Mouse (Mus musculus) left cerebral cortex, postnatal 25 days (tissue): ENCODE data around the gene Pabpn1. TPM values are rescaled to one million over a fixed set of nuclear protein-coding genes. Genes with fewer than 3 reads are reported as not detected.
A peak's percentile ranks its signal among the peaks of the same experiment; 100 is the strongest.

Source experiments
- DNase-seq, 2 experiments: peaks; one replicate each; pipeline ENCODE4 v3.0.0; 2022; ENCODE audit warnings: low spot score in 2 of 2, mixed read lengths in 1 of 2
- intact Hi-C: fragments of 180-260 bp; cut with DNase I; formaldehyde crosslinking; loops from one replicate; pipeline ENCODE4 v1.15.1; 2025
- total RNA-seq, 2 experiments: library from RNA; stranded (reverse); gene quantifications; 2 replicates each; pipeline ENCODE4 v1.2.3; 2021

Gene Pabpn1
- total RNA-seq, 2 experiments from 2014 or later: 204 to 231 TPM

- intact Hi-C loops: no loop called here
- peak; percentile 35 to 36 for DNase-seq
Observed at GRCm38 (mm10) chr14:54926401-54927158, 34.3 kb downstream of the Pabpn1 start.

- DNase-seq: no peak
- intact Hi-C loops: no loop called here
Observed at GRCm38 (mm10) chr14:54927296-54927695, 35.0 kb downstream of the Pabpn1 start.

DNA sequence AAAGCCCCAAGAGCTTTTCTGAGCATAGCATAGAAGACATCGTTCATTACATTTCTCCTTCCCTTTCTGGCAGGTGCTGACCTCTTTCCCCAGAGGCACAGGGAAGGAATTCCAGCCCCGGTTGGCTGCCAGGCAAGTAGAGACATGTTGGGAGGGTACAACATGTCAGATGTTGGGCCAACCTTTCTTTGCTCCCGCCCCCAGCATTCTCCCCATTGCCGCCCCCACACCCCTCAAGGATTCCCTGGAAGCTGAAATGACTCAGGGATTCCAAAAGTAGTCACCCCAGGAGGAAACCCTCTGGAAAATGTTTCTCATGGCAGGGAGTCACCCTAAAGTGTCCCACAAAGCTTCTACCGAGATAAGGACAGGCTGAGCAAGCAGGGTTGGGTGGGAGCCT, 37.5 kb downstream of the Pabpn1 start:
- peak in 1 of 2 experiments; percentile 42 for DNase-seq
- intact Hi-C loops: no loop called here

GRCm38 (mm10) chr14:54930431-54930830, 38.1 kb downstream of the Pabpn1 start:
- no peak for DNase-seq
- intact Hi-C loops: no loop called here

DNA sequence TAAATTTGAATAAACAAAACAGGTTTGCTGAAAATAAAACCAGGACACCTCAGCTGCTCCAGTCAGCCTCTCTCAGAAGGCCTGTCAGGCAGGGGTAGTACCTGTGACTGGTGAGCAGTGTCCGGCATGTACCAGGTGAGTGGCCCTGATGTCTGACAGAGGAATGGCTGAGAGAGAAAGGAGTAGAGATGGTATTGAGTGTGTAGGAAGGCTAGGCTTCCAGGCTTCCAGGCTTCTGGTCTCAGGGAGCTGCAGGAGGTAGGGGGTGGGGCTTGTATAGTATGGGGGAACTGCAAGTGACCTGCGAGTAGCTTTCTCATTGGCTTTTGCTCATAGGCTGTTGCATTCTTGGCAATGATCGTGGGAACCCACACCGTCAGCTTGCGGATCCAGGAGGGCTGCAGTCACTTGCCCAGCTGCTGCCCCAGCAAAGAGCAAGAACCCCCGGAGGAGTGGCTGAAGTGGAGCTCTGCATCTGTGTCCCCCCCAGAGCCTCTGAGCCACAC, 40.4 kb downstream of the Pabpn1 start, which contains the start of gene Il25:
TSS of gene Il25 (plus strand) at position 51 of the 506 bp plus-strand sequence.
- DNase-seq: no peak
- intact Hi-C loops: no loop called here

GRCm38 (mm10) chr14:54935904-54936830, 43.9 kb downstream of the Pabpn1 start, which contains the start of gene Cmtm5:
TSS of gene Cmtm5 (plus strand) at chr14:54936261.
- intact Hi-C loops: no loop called here
- DNase-seq: peak; percentile 42 to 75

DNA sequence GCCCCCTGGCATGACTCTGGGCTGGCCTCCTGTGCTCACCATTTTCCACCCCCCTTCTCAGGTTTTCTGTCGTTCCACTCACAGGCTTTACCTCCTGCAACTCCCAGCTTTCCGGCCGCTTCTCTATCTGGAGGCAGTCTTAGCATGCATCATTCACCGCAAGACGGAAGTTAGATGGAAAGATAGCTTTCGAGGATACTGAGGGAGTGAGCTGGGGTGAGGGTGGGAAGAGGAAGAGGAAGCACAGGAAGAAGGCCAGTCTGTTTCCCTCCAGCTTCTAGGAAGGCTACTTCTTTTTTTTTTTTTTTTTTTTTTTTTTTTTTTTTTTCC, 44.5 kb downstream of the Pabpn1 start:
- intact Hi-C loops: no loop called here
- no peak for DNase-seq

DNA sequence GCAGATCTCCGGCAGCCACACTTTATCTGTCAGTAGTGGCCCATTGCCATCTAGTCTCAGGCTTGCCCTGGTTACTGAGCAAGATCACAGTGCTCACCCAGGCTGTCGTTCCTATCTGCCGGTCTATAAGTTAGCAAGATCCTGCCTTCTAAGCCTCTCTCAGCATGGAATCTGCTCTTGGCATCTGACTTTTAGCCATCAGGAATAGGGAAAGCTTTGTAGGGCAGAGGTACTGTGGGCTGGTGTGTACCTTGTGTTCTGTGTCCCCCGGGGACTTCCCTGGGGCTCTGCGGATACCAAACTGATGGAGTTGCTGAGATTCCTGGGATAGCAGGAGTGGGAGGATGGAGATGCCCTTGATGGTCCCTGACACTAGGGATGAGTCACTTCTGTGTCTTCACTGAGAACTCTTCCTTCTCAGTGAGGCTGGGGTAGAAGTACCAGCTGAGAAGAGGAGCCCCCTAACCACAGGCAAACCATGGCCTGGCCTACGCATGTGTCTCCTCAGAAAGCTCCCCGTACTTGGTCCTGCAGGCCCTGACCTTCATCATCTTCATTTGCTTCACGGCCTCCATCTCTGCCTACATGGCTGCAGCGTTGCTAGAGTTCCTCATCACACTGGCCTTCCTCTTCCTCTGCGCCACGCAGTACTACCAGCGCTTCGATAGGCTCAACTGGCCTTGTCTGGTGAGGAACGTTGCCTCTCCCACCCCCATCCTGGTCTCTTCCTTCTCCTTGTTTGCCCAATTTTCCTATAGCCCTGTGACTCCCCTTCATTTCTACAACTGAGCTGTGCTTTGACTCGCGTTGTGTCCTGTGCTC, 45.3 kb downstream of the Pabpn1 start:
- intact Hi-C loops: no loop called here
- no peak for DNase-seq

DNA sequence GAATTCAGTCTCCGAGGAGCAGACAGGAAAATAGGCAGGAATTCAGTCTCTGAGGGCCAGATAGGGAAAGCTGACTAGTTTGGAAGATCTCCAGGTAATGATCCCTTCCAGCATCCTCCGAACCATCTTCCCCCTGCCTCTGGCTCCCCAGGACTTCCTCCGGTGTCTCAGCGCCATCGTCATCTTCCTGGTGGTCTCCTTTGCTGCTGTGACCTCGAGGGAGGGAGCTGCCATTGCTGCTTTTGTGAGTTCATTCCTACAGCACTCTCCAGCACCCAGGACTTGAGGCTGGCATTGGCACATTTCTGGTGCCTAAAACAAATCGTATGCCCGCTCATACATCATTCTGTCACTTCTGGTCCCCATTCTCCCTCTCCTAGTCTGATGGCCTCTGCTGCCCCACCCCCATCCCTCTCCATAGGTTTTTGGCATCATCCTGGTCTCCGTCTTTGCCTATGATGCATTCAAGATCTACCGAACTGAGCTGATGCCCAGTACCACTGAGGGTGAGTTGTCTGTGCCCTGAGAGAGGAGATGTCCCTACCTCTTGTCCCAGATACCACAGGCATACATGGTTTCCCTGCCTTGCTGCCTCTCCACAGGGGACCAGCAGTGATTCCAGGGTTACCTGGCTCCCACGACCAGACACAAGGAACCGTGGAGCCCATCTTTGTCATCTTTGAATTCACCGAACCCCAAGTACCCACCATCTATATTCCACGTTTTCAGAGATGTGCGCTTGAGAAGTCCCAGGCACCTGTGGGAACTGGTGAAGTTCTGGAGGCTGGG, 46.3 kb downstream of the Pabpn1 start:
- intact Hi-C loops: loop anchor here (1.0 kb wide), 2 partner anchors 38 to 44 kb away; no protein-coding TSS in a partner anchor
- no peak for DNase-seq

- intact Hi-C loops: loop anchor here (1.0 kb wide), 2 partner anchors 39 to 45 kb away; no protein-coding TSS in a partner anchor
Observed at GRCm38 (mm10) chr14:54939434-54940175, 47.3 kb downstream of the Pabpn1 start.

GRCm38 (mm10) chr14:54940176-54940530, 47.9 kb downstream of the Pabpn1 start:
- DNase-seq: no peak
- intact Hi-C loops: no loop called here

More at GRCm38 (mm10) chr14:54939434-54940175, 47.3 kb downstream of the Pabpn1 start:
- peak; percentile 21 to 40 for DNase-seq

- DNase-seq: no peak
- intact Hi-C loops: no loop called here
Observed at GRCm38 (mm10) chr14:54941024-54941978, 49.0 kb downstream of the Pabpn1 start.

- DNase-seq: no peak
- intact Hi-C loops: no loop called here
Observed at GRCm38 (mm10) chr14:54942479-54942878, 50.2 kb downstream of the Pabpn1 start.

DNA sequence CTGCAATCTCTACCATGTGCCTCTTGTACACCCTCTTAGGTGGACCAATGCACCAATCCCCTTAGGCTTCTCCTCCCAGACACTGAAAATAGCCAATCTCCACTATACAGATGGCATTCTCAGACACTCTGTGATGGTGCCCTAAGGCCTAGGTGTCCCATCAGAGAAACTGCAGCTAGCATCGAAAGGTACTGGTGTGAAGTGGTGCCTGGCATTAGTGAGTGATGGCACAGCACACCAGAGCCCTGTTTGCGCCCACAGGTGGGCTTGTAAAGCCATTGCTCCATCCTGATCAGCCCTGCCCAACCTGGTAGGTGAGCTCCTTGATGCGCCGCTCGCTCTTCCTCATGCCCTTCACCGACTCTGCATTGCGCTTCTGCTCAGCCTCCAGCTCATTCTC, 51.7 kb downstream of the Pabpn1 start:
- DNase-seq: no peak

GRCm38 (mm10) chr14:54944939-54945338, 52.6 kb downstream of the Pabpn1 start:
- no peak for DNase-seq
- intact Hi-C loops: no loop called here

More for the DNA sequence above, 51.7 kb downstream of the Pabpn1 start:
- intact Hi-C loops: no loop called here

GRCm38 (mm10) chr14:54945975-54946704, 53.8 kb downstream of the Pabpn1 start:
- intact Hi-C loops: no loop called here
- DNase-seq: no peak
